Mouse (Mus musculus): ENCODE measurements around the gene Pon1.

- TF ChIP-seq POLR2A (IDR thresholded peaks at IDR 0.05; ENCODE audit: insufficient read length, low read depth) = no peak
- TF ChIP-seq TCF12 (IDR thresholded peaks at IDR 0.05; ENCODE audit: insufficient read depth, poor library complexity, severe bottlenecking) = no peak
- TF ChIP-seq REST (IDR thresholded peaks at IDR 0.05; ENCODE audit: insufficient read depth, insufficient read length) = no peak
- TF ChIP-seq MYOG (IDR thresholded peaks at IDR 0.05; ENCODE audit: control insufficient read depth in 1 of 3, insufficient read depth in 1 of 3, insufficient read length in 2 of 3, low read depth in 2 of 3) = no peak
- no peak for TF ChIP-seq MAX (IDR thresholded peaks at IDR 0.05; ENCODE audit: low read depth)
- no peak for TF ChIP-seq SRF (IDR thresholded peaks at IDR 0.05; ENCODE audit: control insufficient read depth, insufficient read length, low read depth)
- TF ChIP-seq E2F4 (IDR thresholded peaks at IDR 0.05; ENCODE audit: insufficient read depth) = no peak
- TF ChIP-seq CEBPB (IDR thresholded peaks at IDR 0.05; ENCODE audit: insufficient read depth, poor library complexity, severe bottlenecking) = no peak
- no peak for TF ChIP-seq USF1 (IDR thresholded peaks at IDR 0.05; ENCODE audit: low read depth)
- TF ChIP-seq POLR2AphosphoS2 (IDR thresholded peaks at IDR 0.05; ENCODE audit: insufficient read length, low read depth) = no peak
- TF ChIP-seq TCF3 (IDR thresholded peaks at IDR 0.05; ENCODE audit: insufficient read length, low read depth) = no peak
Measured at GRCm38 (mm10) chr6:5188036-5188435, 5.7 kb downstream of the Pon1 start.
